12 mouse cellular contexts compared by ENCODE assay signal in the genomic region with DNA sequence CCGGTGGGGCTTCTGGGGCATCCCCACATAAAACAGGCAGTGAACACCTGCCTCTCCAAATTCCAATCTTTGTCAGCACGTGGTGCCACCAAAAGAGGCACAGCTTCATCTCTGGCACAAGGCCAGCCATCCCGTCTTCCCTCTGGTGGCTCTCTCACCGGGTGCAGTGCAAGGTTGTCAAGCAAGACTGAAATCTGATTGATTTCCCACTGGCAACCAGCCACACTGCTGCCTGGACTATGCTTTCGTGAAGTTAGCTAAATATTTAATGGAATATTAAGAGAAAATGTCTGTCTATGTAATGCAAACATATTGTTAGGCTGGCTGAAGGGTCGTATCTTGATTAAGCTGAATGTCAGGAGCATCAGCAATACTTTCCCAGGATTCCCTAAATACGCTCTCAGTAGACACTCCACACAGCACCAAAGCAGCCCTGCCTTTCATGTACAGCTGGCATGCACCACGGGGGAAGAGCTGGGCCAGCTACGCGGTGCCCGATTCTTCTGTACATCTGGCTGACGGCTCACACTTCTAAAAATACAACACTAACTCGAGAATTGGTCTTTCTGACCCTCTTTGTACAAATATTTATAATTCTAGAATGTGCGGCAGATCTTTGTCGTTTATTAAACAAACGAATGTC.
A peak's percentile ranks its signal among the peaks of the same experiment; 100 is the strongest.
DNase-seq lines count a peak whose midpoint lies in the region; ATAC-seq and TF ChIP-seq lines count a peak whose summit lies in the region.
"Had no signal": no experiment of that assay in that cellular context is flagged by ENCODE, and none has a peak within 500 bp of the region (broad histone marks: within the 10 kb centered on the region; RNA-seq: fewer than 3 reads in every experiment).

No protein-coding gene starts in this region.

- no peaks in the 10 kb centered on the region for H3K9me3 ChIP-seq in hindbrain, embryonic 16.5 days (ENCODE audit: control insufficient read depth, low read length)
- H3K9me3 ChIP-seq: embryonic facial prominence, embryonic 15.5 days had no signal

- H3K9ac ChIP-seq in hindbrain, embryonic 16.5 days (ENCODE audit: low read depth, low read length), result no peak overlapping the region
- H3K9ac ChIP-seq: embryonic facial prominence, embryonic 15.5 days had no signal

- H3K27ac ChIP-seq in layer of hippocampus, adult 2 months, result peak overlapping the region; percentile 82
- no peak overlapping the region for H3K27ac ChIP-seq in hindbrain, embryonic 16.5 days (ENCODE audit: low read depth, low read length)
- H3K27ac ChIP-seq: embryonic facial prominence, embryonic 15.5 days had no signal

- no peak overlapping the region for H3K4me3 ChIP-seq in layer of hippocampus, adult 2 months
- no peak overlapping the region for H3K4me3 ChIP-seq in hindbrain, embryonic 16.5 days (ENCODE audit: low read length)
- H3K4me3 ChIP-seq: embryonic facial prominence, embryonic 15.5 days had no signal

- H3K36me3 ChIP-seq in hindbrain, embryonic 16.5 days (ENCODE audit: control insufficient read depth, insufficient read depth, low read length), result no peaks in the 10 kb centered on the region
- H3K36me3 ChIP-seq: embryonic facial prominence, embryonic 15.5 days had no signal

- no peak; the same call in 1 of the 2 replicates for TF ChIP-seq CTCF in layer of hippocampus, adult 2 months (conservative IDR thresholded peaks at IDR 0.05)

- WGBS in hindbrain, embryonic 16.5 days, result 45% methylated on average over 16 of the region's 16 CpGs

- H3K27me3 ChIP-seq in hindbrain, embryonic 16.5 days (replicated peaks; ENCODE audit: control insufficient read depth, insufficient read depth, low read length), result no peaks in the 10 kb centered on the region
- H3K27me3 ChIP-seq: embryonic facial prominence, embryonic 15.5 days had no signal

- ATAC-seq in cerebellum, adult (ENCODE audit: insufficient number of reproducible peaks, low FRiP score, low TSS enrichment), result 0 out of 2 replicates have a peak, but pooled peaks have one; percentile 11
- ATAC-seq in hindbrain, embryonic 16.5 days, result peak; percentile 60

- no peak for DNase-seq in cerebellum, adult 11-12 months
- DNase-seq in layer of hippocampus, adult 2 months (ENCODE audit: low spot score in 2 of 2), result no peak
- no peak for DNase-seq in layer of hippocampus, postnatal 25 days (ENCODE audit: extremely low spot score in 1 of 2, low spot score in 1 of 2)
- peak; percentile 58 for DNase-seq in MN1 (ENCODE audit: low spot score)
- DNase-seq in embryo, embryonic 9.5 days (ENCODE audit: extremely low spot score), result no peak
- no peak for DNase-seq in B cell, adult 2 months
- DNase-seq: kidney, adult 2 months; liver; thymus, adult 2 months had no signal

- peak overlapping the region; percentile 15; the same call in 1 of the 2 replicates for H3K4me2 ChIP-seq in hindbrain, embryonic 16.5 days (ENCODE audit: low read length)
- H3K4me2 ChIP-seq: embryonic facial prominence, embryonic 15.5 days had no signal

- H3K4me1 ChIP-seq in hindbrain, embryonic 16.5 days (ENCODE audit: control insufficient read depth, insufficient read depth, low read depth, low read length), result peaks cover 17% of the 10 kb centered on the region
